Mouse (Mus musculus) layer of hippocampus, postnatal 10 days (tissue): ENCODE results near the gene Moxd1. TPM values are rescaled to one million over a fixed set of nuclear protein-coding genes. Genes with fewer than 3 reads are reported as not detected.
"Not testable (repeated sequence)": the region's sequence is repeated elsewhere in the genome, so short reads cannot be mapped to it uniquely, and the experiment has no call there.

Source experiments
- DNase-seq, 2 experiments: peaks; one replicate each; pipeline ENCODE4 v3.0.0; 2021; ENCODE audit warnings: low spot score in 2 of 2
- total RNA-seq, 2 experiments: library from RNA; stranded (reverse); gene quantifications; 2 replicates each; pipeline ENCODE4 v1.2.3; 2021

The Moxd1 gene
- total RNA-seq, 2 experiments from 2014 or later: 4.7 to 5.0 TPM

- no peak for DNase-seq
These were observed 44.2 kb downstream of the Moxd1 start for GRCm38 (mm10) chr10:24267520-24267919.

GRCm38 (mm10) chr10:24271077-24271637 lies 47.8 kb downstream of the Moxd1 start:
- no peak for DNase-seq

- DNase-seq: no peak
These were observed 52.9 kb downstream of the Moxd1 start for GRCm38 (mm10) chr10:24276211-24276610.

GRCm38 (mm10) chr10:24282650-24283049 lies 59.3 kb downstream of the Moxd1 start:
- no peak for DNase-seq

- DNase-seq: no peak
These were observed 68.3 kb downstream of the Moxd1 start for GRCm38 (mm10) chr10:24291611-24292010.

- DNase-seq: no peak
These were observed 69.4 kb downstream of the Moxd1 start for GRCm38 (mm10) chr10:24292671-24293070.

- DNase-seq: no peak
These were observed 73.3 kb downstream of the Moxd1 start for GRCm38 (mm10) chr10:24296608-24297007.

- peak; percentile 67 to 71 for DNase-seq
These were observed 74.5 kb downstream of the Moxd1 start for GRCm38 (mm10) chr10:24297792-24298191.

GRCm38 (mm10) chr10:24298260-24299244 lies 75.2 kb downstream of the Moxd1 start:
- peak; percentile 69 to 70 for DNase-seq

GRCm38 (mm10) chr10:24312191-24312611 lies 88.9 kb downstream of the Moxd1 start:
- peak; percentile 76 for DNase-seq

- peak; percentile 57 to 66 for DNase-seq
These were observed 94.0 kb downstream of the Moxd1 start for GRCm38 (mm10) chr10:24317126-24317836.

GRCm38 (mm10) chr10:24320326-24320725 lies 97.0 kb downstream of the Moxd1 start:
- DNase-seq: no peak

GRCm38 (mm10) chr10:24323066-24323465 lies 99.7 kb downstream of the Moxd1 start:
- no peak for DNase-seq

GRCm38 (mm10) chr10:24327265-24327664 lies 103.9 kb downstream of the Moxd1 start:
- not testable (repeated sequence) for DNase-seq

GRCm38 (mm10) chr10:24332799-24333198 lies 109.5 kb downstream of the Moxd1 start:
- DNase-seq: no peak

- DNase-seq: no peak
These were observed 116.4 kb downstream of the Moxd1 start for GRCm38 (mm10) chr10:24339593-24340143.

- DNase-seq: no peak
These were observed 117.4 kb downstream of the Moxd1 start for GRCm38 (mm10) chr10:24340551-24341213.

- DNase-seq: no peak
These were observed 117.9 kb downstream of the Moxd1 start for GRCm38 (mm10) chr10:24341214-24341589.

GRCm38 (mm10) chr10:24343068-24343467 lies 119.8 kb downstream of the Moxd1 start:
- no peak for DNase-seq
